In genomic region chr4:152799392-152799791, GRCm38 (mm10) we compare ENCODE assay signal across 8 mouse cellular contexts.
DNase-seq lines count a peak whose midpoint lies in the region; ATAC-seq and TF ChIP-seq lines count a peak whose summit lies in the region.

No protein-coding gene starts in this region.

- no peak for TF ChIP-seq POLR2A in myocyte (IDR thresholded peaks at IDR 0.05; ENCODE audit: insufficient read length, low read depth)

- H3K9me3 ChIP-seq in forebrain, embryonic 10.5 days = no peaks in the 10 kb centered on the region
- H3K9me3 ChIP-seq in forebrain, embryonic 12.5 days = no peaks in the 10 kb centered on the region

- no peaks in the 10 kb centered on the region for H3K27me3 ChIP-seq in forebrain, embryonic 10.5 days (ENCODE audit: poor library complexity, severe bottlenecking)
- no peaks in the 10 kb centered on the region for H3K27me3 ChIP-seq in forebrain, embryonic 12.5 days
- H3K27me3 ChIP-seq in myocyte (ENCODE audit: control insufficient read depth, insufficient read depth, insufficient read length) = no peaks in the 10 kb centered on the region

- peak; percentile 71 for DNase-seq in forebrain, embryonic 10.5 days (ENCODE audit: extremely low spot score, low spot score)
- DNase-seq in WW6 (ENCODE audit: low read depth, low spot score) = peak; percentile 83
- DNase-seq in kidney, postnatal 36 days = peak; percentile 60 to 79
- no peak for DNase-seq in cerebellum, adult 11-12 months

- no peak overlapping the region for H3K4me3 ChIP-seq in forebrain, embryonic 10.5 days
- H3K4me3 ChIP-seq in forebrain, embryonic 12.5 days (replicated peaks) = no peak overlapping the region
- H3K4me3 ChIP-seq in myocyte = no peak overlapping the region

- ATAC-seq in forebrain, embryonic 12.5 days (ENCODE audit: low FRiP score) = no peak
- ATAC-seq in granulocyte monocyte progenitor cell, adult 5-6 weeks (replicated peaks; ENCODE audit: poor library complexity, severe bottlenecking) = 0 out of 2 replicates have a peak, but pooled peaks have one; percentile 14
- ATAC-seq in cerebellum, adult (ENCODE audit: insufficient number of reproducible peaks, low FRiP score, low TSS enrichment) = no peak

- 11% methylated on average over 10 of the region's 10 CpGs for WGBS in forebrain, embryonic 10.5 days
- 14% methylated on average over 10 of the region's 10 CpGs for WGBS in forebrain, embryonic 12.5 days

- no peak overlapping the region for H3K4me2 ChIP-seq in forebrain, embryonic 12.5 days
- H3K4me2 ChIP-seq in myocyte (ENCODE audit: low read depth) = no peak overlapping the region

- no peak overlapping the region for H3K9ac ChIP-seq in forebrain, embryonic 12.5 days

- H3K79me2 ChIP-seq in myocyte (ENCODE audit: control insufficient read depth, insufficient read depth) = no peaks in the 10 kb centered on the region

- no peak overlapping the region for H3K27ac ChIP-seq in forebrain, embryonic 10.5 days
- H3K27ac ChIP-seq in forebrain, embryonic 12.5 days = no peak overlapping the region

- no peak overlapping the region for H3ac ChIP-seq in myocyte (ENCODE audit: control insufficient read depth, insufficient read length)

- no peaks in the 10 kb centered on the region for H3K4me1 ChIP-seq in forebrain, embryonic 10.5 days
- H3K4me1 ChIP-seq in forebrain, embryonic 12.5 days = no peaks in the 10 kb centered on the region

- H3K36me3 ChIP-seq in forebrain, embryonic 10.5 days (replicated peaks) = no peaks in the 10 kb centered on the region
- H3K36me3 ChIP-seq in forebrain, embryonic 12.5 days (replicated peaks) = no peaks in the 10 kb centered on the region
- no peaks in the 10 kb centered on the region for H3K36me3 ChIP-seq in myocyte (ENCODE audit: control insufficient read depth, insufficient read depth)

TF ChIP-seq in myocyte, 11 proteins besides CTCF, POLR2A, EP300 and RAD21:
- TF ChIP-seq REST (IDR thresholded peaks at IDR 0.05; ENCODE audit: insufficient read depth, insufficient read length) = peak; percentile 72
- TF ChIP-seq TCF12 (IDR thresholded peaks at IDR 0.05; ENCODE audit: insufficient read depth, poor library complexity, severe bottlenecking) = no peak
